ENCODE assay signal across 9 mouse cellular contexts in genomic region chr11:46275302-46275701, GRCm38 (mm10). TPM values are rescaled to one million over a fixed set of nuclear protein-coding genes. Genes with fewer than 3 reads are reported as not detected.
DNase-seq lines count a peak whose midpoint lies in the region; ATAC-seq lines count a peak whose summit lies in the region.
"Had no signal": no experiment of that assay in that cellular context is flagged by ENCODE, and none has a peak within 500 bp of the region (broad histone marks: within the 10 kb centered on the region; RNA-seq: fewer than 3 reads in every experiment).

No protein-coding gene starts in this region.

- no peak overlapping the region for H3K4me3 ChIP-seq in hindbrain, embryonic 15.5 days
- H3K4me3 ChIP-seq: megakaryocyte, embryonic 14.5 days had no signal

- no peak overlapping the region for H3K9ac ChIP-seq in hindbrain, embryonic 15.5 days

- H3K27ac ChIP-seq in hindbrain, embryonic 15.5 days (replicated peaks), result no peak overlapping the region

- H3K4me1 ChIP-seq in hindbrain, embryonic 15.5 days (replicated peaks), result no peaks in the 10 kb centered on the region

- no peaks in the 10 kb centered on the region for H3K27me3 ChIP-seq in hindbrain, embryonic 15.5 days
- H3K27me3 ChIP-seq: megakaryocyte, embryonic 14.5 days had no signal

- no peak overlapping the region for H3K4me2 ChIP-seq in hindbrain, embryonic 15.5 days

- DNase-seq in NIH3T3 (ENCODE audit: low read depth), result peak; percentile 87
- DNase-seq in cerebellum, adult 8-10 months, result peak; percentile 77
- DNase-seq in frontal cortex, adult 2 months (ENCODE audit: extremely low spot score in 1 of 2, low spot score in 1 of 2), result peak; percentile 68 to 86
- DNase-seq in layer of hippocampus, postnatal 36 days, result peak; percentile 74 to 76
- peak; percentile 85 for DNase-seq in right cerebral cortex, adult 18-20 months
- peak; percentile 43 for DNase-seq in urinary bladder, adult 2 months (ENCODE audit: low spot score)

- H3K36me3 ChIP-seq in hindbrain, embryonic 15.5 days, result peaks cover 81% of the 10 kb centered on the region

- 12% methylated on average over 6 of the region's 6 CpGs for WGBS in hindbrain, embryonic 15.5 days

- ATAC-seq in hindbrain, embryonic 15.5 days (ENCODE audit: low FRiP score, low read depth), result peak; percentile 75
- ATAC-seq in megakaryocyte, adult 5-6 weeks (ENCODE audit: poor library complexity, severe bottlenecking), result peak; percentile 84

- H3K9me3 ChIP-seq in hindbrain, embryonic 15.5 days, result no peaks in the 10 kb centered on the region
- H3K9me3 ChIP-seq: megakaryocyte, embryonic 14.5 days had no signal

RNA-seq across cellular contexts. Expression of gene Cyfip2, which starts 37.4 kb away (rescaled TPM):
- 211 and 223 TPM in 2 replicates for polyA plus RNA-seq in frontal cortex, adult 2 months (2012; rRNA removed)
- 90.3 and 95.4 TPM in 2 replicates for polyA plus RNA-seq in hindbrain, embryonic 15.5 days (2015; fragmentation: Nextera tagmentation; extraction: Ambion mirVana)
- total RNA-seq in layer of hippocampus, postnatal 36 days (2021), result 100 to 1,000 TPM; 491 to 500 TPM
- total RNA-seq in megakaryocyte, adult 5-6 weeks (2015), result 56.5 and 69.7 TPM in 2 replicates
- 28.2 and 50.1 TPM in 2 replicates for total RNA-seq in megakaryocyte, adult 5-6 weeks (2017)
- 5.1 and 8.1 TPM in 2 replicates for polyA plus RNA-seq in urinary bladder, adult 2 months (2012; rRNA removed)

RNA-seq across cellular contexts. Expression of gene Fndc9, which starts 40.0 kb away (rescaled TPM):
- 0.68 and 0.71 TPM in 2 replicates for polyA plus RNA-seq in frontal cortex, adult 2 months (2012; rRNA removed)
- 3.1 and 3.6 TPM in 2 replicates for polyA plus RNA-seq in hindbrain, embryonic 15.5 days (2015; fragmentation: Nextera tagmentation; extraction: Ambion mirVana)
- total RNA-seq in layer of hippocampus, postnatal 36 days (2021), result 1 to 10 TPM in 1 of 2 experiments, under 1 TPM in 1; 0.92 to 1.3 TPM
- not detected in 2 replicates for total RNA-seq in megakaryocyte, adult 5-6 weeks (2015)
- total RNA-seq in megakaryocyte, adult 5-6 weeks (2017), result not detected in 2 replicates
- 0.07 TPM in 2 replicates for polyA plus RNA-seq in urinary bladder, adult 2 months (2012; rRNA removed)

Comparison
In these comparisons a context has a peak if more than half of its experiments do, and no peak if none do; other contexts are left out.
1. RNA of gene Cyfip2, which starts 37.4 kb away (polyA plus RNA-seq): 211 to 223 TPM in frontal cortex, adult 2 months and 90.3 to 95.4 TPM in hindbrain, embryonic 15.5 days; 5.1 to 8.1 TPM in urinary bladder, adult 2 months; every median in the first group is over 10 times any median in the second.
2. Peak in every context shown above with its lines, with median percentiles within 50 percentile points of each other: DNase-seq.